Mouse (Mus musculus) spleen, adult 2 months (tissue): ENCODE results near the gene Them4. TPM values are rescaled to one million over a fixed set of nuclear protein-coding genes. Genes with fewer than 3 reads are reported as not detected.
"Not testable (repeated sequence)": the region's sequence is repeated elsewhere in the genome, so short reads cannot be mapped to it uniquely, and the experiment has no call there.

Experiments used
- DNase-seq, 2 experiments: peaks; one replicate each; pipeline versions ENCODE4 v3.0.0 to v3.0.0-alpha.2; 2012 to 2021; ENCODE audit warnings: low spot score in 2 of 2, low read depth in 1 of 2
- H3K27ac ChIP-seq: fragments of 200-500 bp; 2 replicates; pipeline ENCODE4 v1.5.1; 2012; ENCODE audit warnings: low read length, inconsistent platforms; ENCODE audit not compliant: insufficient read depth
- H3K27me3 ChIP-seq: fragments of 200-500 bp; 2 replicates; pipeline ENCODE4 v1.6.1; 2012; ENCODE audit warnings: mild to moderate bottlenecking, moderate library complexity, low read length, inconsistent platforms; ENCODE audit not compliant: control insufficient read depth, insufficient read depth
- H3K36me3 ChIP-seq: fragments of 200-500 bp; 2 replicates; pipeline ENCODE4 v1.6.1; 2012; ENCODE audit warnings: mild to moderate bottlenecking, low read length, inconsistent platforms; ENCODE audit not compliant: control insufficient read depth, insufficient read depth
- H3K4me1 ChIP-seq: fragments of 200-500 bp; 2 replicates; pipeline ENCODE4 v1.6.1; 2011; ENCODE audit warnings: inconsistent platforms; ENCODE audit not compliant: control insufficient read depth, insufficient read depth, insufficient read length
- H3K4me3 ChIP-seq: fragments of 200-500 bp; 2 replicates; pipeline ENCODE4 v1.5.1; 2011; ENCODE audit warnings: mild to moderate bottlenecking, inconsistent platforms; ENCODE audit not compliant: insufficient read depth, insufficient read length; ENCODE audit errors: extremely low read depth
- CTCF ChIP-seq: fragments of 200-500 bp; IDR thresholded peaks from 2 replicates; pipeline ENCODE4 v1.5.1; 2011; ENCODE audit warnings: mild to moderate bottlenecking, inconsistent platforms; ENCODE audit not compliant: insufficient read depth, insufficient read length, insufficient replicate concordance; ENCODE audit errors: extremely low read depth
- POLR2A ChIP-seq: fragments of 200-500 bp; IDR thresholded peaks from 2 replicates; pipeline ENCODE4 v1.6.1; 2011; ENCODE audit warnings: low read depth, low read length, inconsistent platforms
- WGBS: fragments of 180-500 bp; shearing (Covaris S2); methylation state at CpG from one replicate; pipeline ENCODE4 v1.1.7; 2018; 5-methylcytosine and 5-hydroxymethylcytosine counted together
- polyA plus RNA-seq: library from polyadenylated mRNA; depleted of rRNA; stranded (reverse); fragments of >200 nt; gene quantifications from 2 replicates; pipeline ENCODE4 v1.2.3, GENCODE M21; 2012; rRNA removed

Gene Them4
- polyA plus RNA-seq: 0.39 and 0.54 TPM in 2 replicates

- no peaks in the 10 kb centered on the region for H3K36me3 ChIP-seq
- no peak for TF ChIP-seq CTCF
- TF ChIP-seq POLR2A: peak; percentile 37
- no peaks in the 10 kb centered on the region for H3K27me3 ChIP-seq
- H3K4me3 ChIP-seq: peak within 1 kb of the TSS; percentile 73
- peaks cover 1% of the 10 kb centered on the region; the same call in 1 of the 2 replicates for H3K4me1 ChIP-seq
- WGBS: 2% methylated on average over 47 of the region's 47 CpGs
- H3K27ac ChIP-seq: peak within 1 kb of the TSS; percentile 69
- DNase-seq: peak; percentile 77 to 83
Observed at GRCm38 (mm10) chr3:94309633-94310363, at the start of gene Them4. Them4 (plus strand) TSS chr3:94310089.

- Histone ChIP-seq H3K36me3 (no peaks in the 10 kb centered on the region), H3K27ac (no peak overlapping the region), H3K4me3 (no peak overlapping the region), H3K4me1 (no peaks in the 10 kb centered on the region), H3K27me3 (no peaks in the 10 kb centered on the region)
- no peak for TF ChIP-seq POLR2A
- no peak for TF ChIP-seq CTCF
- 59% methylated on average over 6 of the region's 6 CpGs for WGBS
- DNase-seq: no peak
Observed at GRCm38 (mm10) chr3:94260598-94260997, 49.3 kb upstream of the Them4 start.

GRCm38 (mm10) chr3:94263736-94264135 lies 46.2 kb upstream of the Them4 start, which contains the start of gene Gm4778:
Gm4778 (plus strand) TSS chr3:94264036.
- H3K4me3 ChIP-seq, H3K27ac ChIP-seq, H3K36me3 ChIP-seq, H3K4me1 ChIP-seq, H3K27me3 ChIP-seq, DNase-seq: not testable (repeated sequence)
- WGBS: 70% methylated on average over 1 of the region's 1 CpGs

GRCm38 (mm10) chr3:94275991-94276390 lies 33.9 kb upstream of the Them4 start:
- Histone ChIP-seq H3K27ac (no peak overlapping the region), H3K4me3 (no peak overlapping the region), H3K36me3 (no peaks in the 10 kb centered on the region), H3K4me1 (no peaks in the 10 kb centered on the region), H3K27me3 (no peaks in the 10 kb centered on the region)
- 85% methylated on average over 11 of the region's 11 CpGs for WGBS
- TF ChIP-seq CTCF: no peak
- no peak for DNase-seq

- Histone ChIP-seq H3K27ac (no peak overlapping the region), H3K4me3 (no peak overlapping the region), H3K27me3 (no peaks in the 10 kb centered on the region), H3K36me3 (no peaks in the 10 kb centered on the region), H3K4me1 (no peaks in the 10 kb centered on the region)
- 48% methylated on average over 1 of the region's 1 CpGs for WGBS
- DNase-seq: no peak
- TF ChIP-seq CTCF (no peak), POLR2A (no peak)
Observed at GRCm38 (mm10) chr3:94305457-94305856, 4.4 kb upstream of the Them4 start.

GRCm38 (mm10) chr3:94306975-94307374 lies 2.9 kb upstream of the Them4 start:
- H3K27me3 ChIP-seq: no peaks in the 10 kb centered on the region
- no peak for DNase-seq
- H3K4me1 ChIP-seq: peaks cover 1% of the 10 kb centered on the region; the same call in 1 of the 2 replicates
- TF ChIP-seq POLR2A: no peak
- TF ChIP-seq CTCF: no peak
- H3K4me3 ChIP-seq: no peak overlapping the region
- no peaks in the 10 kb centered on the region for H3K36me3 ChIP-seq
- H3K27ac ChIP-seq: no peak overlapping the region

GRCm38 (mm10) chr3:94310491-94310890 lies 602 bp downstream of the Them4 start:
- Histone ChIP-seq H3K4me3 (peak overlapping the region; percentile 73), H3K4me1 (peaks cover 1% of the 10 kb centered on the region; the same call in 1 of the 2 replicates), H3K27ac (peak overlapping the region; percentile 69), H3K27me3 (no peaks in the 10 kb centered on the region), H3K36me3 (no peaks in the 10 kb centered on the region)
- TF ChIP-seq POLR2A (no peak), CTCF (no peak)
- WGBS: 46% methylated on average over 7 of the region's 7 CpGs
- no peak for DNase-seq
